In genomic region chr1:159890524-159890923, GRCm38 (mm10) we compare ENCODE assay signal across 25 mouse cellular contexts.
DNase-seq lines count a peak whose midpoint lies in the region; TF ChIP-seq lines count a peak whose summit lies in the region.
"Had no signal": no experiment of that assay in that cellular context is flagged by ENCODE, and none has a peak within 500 bp of the region (broad histone marks: within the 10 kb centered on the region; RNA-seq: fewer than 3 reads in every experiment).

No protein-coding gene starts in this region.

- H3K79me2 ChIP-seq in CH12.LX (replicated peaks; ENCODE audit: control insufficient read depth, extremely low read depth, insufficient read depth, poor library complexity, severe bottlenecking): no peaks in the 10 kb centered on the region

- H3K4me2 ChIP-seq in CH12.LX (ENCODE audit: insufficient read depth, low read depth, poor library complexity, severe bottlenecking): no peak overlapping the region
- H3K4me2 ChIP-seq: embryonic facial prominence, embryonic 12.5 days; forebrain, embryonic 15.5 days; heart, embryonic 15.5 days; hindbrain, embryonic 14.5 days; limb, embryonic 12.5 days; liver, embryonic 15.5 days; lung, embryonic 15.5 days; midbrain, embryonic 15.5 days had no signal

- in situ Hi-C loops in CH12.LX (cut with MboI; ENCODE audit: low pct_ligation_motif_present, low pct_unique_long_range_greater_than_20kb, low sequenced_read_pairs): loop anchor here (25.0 kb wide), 1 partner anchor 297 kb away; the partner anchor contains the start of gene Mrps14

- intact Hi-C loops in heart, postnatal 25 days (cut with DNase I): no loop called here

- 83% methylated on average over 5 of the region's 5 CpGs for WGBS in heart, embryonic 10.5 days

- H3K4me1 ChIP-seq in heart, embryonic 10.5 days: no peaks in the 10 kb centered on the region
- H3K4me1 ChIP-seq in CH12.LX (ENCODE audit: control insufficient read depth in 1 of 2, insufficient read depth in 2 of 2): peaks cover 12 to 19% of the 10 kb centered on the region in 2 experiments
- H3K4me1 ChIP-seq: embryonic facial prominence, embryonic 12.5 days; forebrain, embryonic 15.5 days; limb, embryonic 12.5 days; lung, embryonic 15.5 days; midbrain, embryonic 10.5 days; midbrain, embryonic 15.5 days had no signal

- peak; percentile 95 for DNase-seq in heart, adult 11 months
- no peak for DNase-seq in heart, embryonic 10.5 days (ENCODE audit: low spot score)
- DNase-seq in layer of hippocampus, adult 2 months (ENCODE audit: low spot score in 2 of 2): no peak
- no peak for DNase-seq in layer of hippocampus, adult 18-20 months (ENCODE audit: low spot score in 2 of 2)
- DNase-seq in CH12.LX (ENCODE audit: extremely low read depth): no peak
- DNase-seq in heart, postnatal 25 days (ENCODE audit: low spot score): peak; percentile 24
- no peak for DNase-seq in cerebellum, adult 8-10 months
- DNase-seq in B cell, adult 2 months: no peak
- DNase-seq: adrenal gland, adult 8-10 months; cerebellum, adult 9-10 months; cerebellum, postnatal 36 days; embryo, embryonic 11 days; kidney, adult 9 months; kidney, postnatal 10 days; right cerebral cortex, postnatal 4 days had no signal

- dilution Hi-C loops in CH12.LX (cut with MboI; ENCODE audit: extremely low pct_ligation_motif_present, extremely low pct_unique_long_range_greater_than_20kb, low sequenced_read_pairs): no loop called here

- H3K27ac ChIP-seq in heart, embryonic 10.5 days: no peak overlapping the region
- 0 out of 2 replicates have a peak overlapping the region, but pooled peaks have one; percentile 59 for H3K27ac ChIP-seq in layer of hippocampus, adult 2 months
- no peak overlapping the region for H3K27ac ChIP-seq in CH12.LX (ENCODE audit: insufficient read depth, low read depth)
- H3K27ac ChIP-seq: embryonic facial prominence, embryonic 12.5 days; forebrain, embryonic 10.5 days; forebrain, embryonic 15.5 days; heart, embryonic 15.5 days; hindbrain, embryonic 14.5 days; limb, embryonic 12.5 days; liver, embryonic 15.5 days; lung, embryonic 15.5 days; midbrain, embryonic 10.5 days; midbrain, embryonic 15.5 days had no signal

- no peaks in the 10 kb centered on the region for H3K9me3 ChIP-seq in heart, embryonic 10.5 days
- H3K9me3 ChIP-seq in CH12.LX (replicated peaks; ENCODE audit: low read length): no peaks in the 10 kb centered on the region
- H3K9me3 ChIP-seq: embryonic facial prominence, embryonic 12.5 days; forebrain, embryonic 10.5 days; forebrain, embryonic 15.5 days; heart, embryonic 15.5 days; limb, embryonic 12.5 days; liver, embryonic 15.5 days; lung, embryonic 15.5 days; midbrain, embryonic 10.5 days; midbrain, embryonic 15.5 days had no signal

- no peaks in the 10 kb centered on the region for H3K27me3 ChIP-seq in heart, embryonic 10.5 days (ENCODE audit: insufficient read depth, poor library complexity, severe bottlenecking)
- H3K27me3 ChIP-seq in CH12.LX (replicated peaks): peaks cover 2% of the 10 kb centered on the region
- H3K27me3 ChIP-seq: embryonic facial prominence, embryonic 12.5 days; forebrain, embryonic 15.5 days; heart, embryonic 15.5 days; limb, embryonic 12.5 days; liver, embryonic 15.5 days; lung, embryonic 15.5 days; midbrain, embryonic 15.5 days had no signal

- peak; percentile 37; the same call in 1 of the 2 replicates for TF ChIP-seq EP300 in CH12.LX (IDR thresholded peaks at IDR 0.05; ENCODE audit: low read length)

- no peaks in the 10 kb centered on the region for H3K36me3 ChIP-seq in heart, embryonic 10.5 days
- H3K36me3 ChIP-seq in CH12.LX (replicated peaks in 1 of 2; ENCODE audit: control insufficient read depth in 1 of 2, insufficient read depth in 1 of 2, low read length in 1 of 2): no peaks in the 10 kb centered on the region
- H3K36me3 ChIP-seq: embryonic facial prominence, embryonic 12.5 days; forebrain, embryonic 10.5 days; forebrain, embryonic 15.5 days; heart, embryonic 15.5 days; limb, embryonic 12.5 days; liver, embryonic 15.5 days; lung, embryonic 15.5 days; midbrain, embryonic 10.5 days; midbrain, embryonic 15.5 days had no signal

- no peak for TF ChIP-seq CTCF in layer of hippocampus, adult 2 months (conservative IDR thresholded peaks at IDR 0.05)
- no peak for TF ChIP-seq CTCF in CH12.LX (conservative IDR thresholded peaks at IDR 0.05 in 1 of 2, IDR thresholded peaks at IDR 0.05 in 1 of 2; ENCODE audit: low read depth in 2 of 2, low read length in 2 of 2)

- no peak for TF ChIP-seq RAD21 in CH12.LX (IDR thresholded peaks at IDR 0.05; ENCODE audit: low read depth, low read length)

- no peak overlapping the region for H3K4me3 ChIP-seq in heart, embryonic 10.5 days
- no peak overlapping the region for H3K4me3 ChIP-seq in layer of hippocampus, adult 2 months
- no peak overlapping the region for H3K4me3 ChIP-seq in CH12.LX (replicated peaks in 1 of 3; ENCODE audit: low read depth in 2 of 3, low read length in 2 of 3, poor library complexity in 1 of 3)
- H3K4me3 ChIP-seq: embryonic facial prominence, embryonic 12.5 days; forebrain, embryonic 10.5 days; forebrain, embryonic 15.5 days; heart, embryonic 15.5 days; limb, embryonic 12.5 days; liver, embryonic 15.5 days; lung, embryonic 15.5 days; midbrain, embryonic 10.5 days; midbrain, embryonic 15.5 days had no signal

- no peak for TF ChIP-seq POLR2A in CH12.LX (IDR thresholded peaks at IDR 0.05; ENCODE audit: low read depth, low read length)

- H3K9ac ChIP-seq in CH12.LX (ENCODE audit: insufficient read depth, low read depth): no peak overlapping the region
- H3K9ac ChIP-seq: embryonic facial prominence, embryonic 12.5 days; forebrain, embryonic 15.5 days; heart, embryonic 15.5 days; hindbrain, embryonic 14.5 days; limb, embryonic 12.5 days; liver, embryonic 15.5 days; lung, embryonic 15.5 days; midbrain, embryonic 15.5 days had no signal

TF ChIP-seq in CH12.LX, 34 proteins besides CTCF, POLR2A, EP300 and RAD21:
- TF ChIP-seq KAT2A (IDR thresholded peaks at IDR 0.05; ENCODE audit: insufficient replicate concordance, low read length) (no peak), MAZ (IDR thresholded peaks at IDR 0.05; ENCODE audit: low read depth, low read length) (no peak), HCFC1 (IDR thresholded peaks at IDR 0.05; ENCODE audit: low read depth, low read length) (no peak), POLR2AphosphoS2 (IDR thresholded peaks at IDR 0.05; ENCODE audit: low read depth, low read length) (no peak), ZC3H11A (IDR thresholded peaks at IDR 0.05; ENCODE audit: low read depth, low read length) (no peak), MEF2A (IDR thresholded peaks at IDR 0.05; ENCODE audit: borderline replicate concordance, low read depth, low read length) (no peak), ZMIZ1 (IDR thresholded peaks at IDR 0.05; ENCODE audit: low read depth, low read length) (no peak), E2F4 (IDR thresholded peaks at IDR 0.05; ENCODE audit: insufficient replicate concordance, low read depth, low read length) (no peak), JUN (IDR thresholded peaks at IDR 0.05; ENCODE audit: insufficient read depth, low read depth, low read length) (no peak), BHLHE40 (IDR thresholded peaks at IDR 0.05; ENCODE audit: low read depth, low read length) (no peak), CHD1 (IDR thresholded peaks at IDR 0.05; ENCODE audit: low read depth, low read length) (no peak), ETS1 (conservative IDR thresholded peaks at IDR 0.05; ENCODE audit: low read depth, low read length) (no peak), MAX (IDR thresholded peaks at IDR 0.05; ENCODE audit: low read length) (no peak)

Comparison
In these comparisons a context has a peak if more than half of its experiments do, and no peak if none do; other contexts are left out.
1. DNase-seq: peak in heart, adult 11 months (single experiment) and heart, postnatal 25 days (single experiment); none in heart, embryonic 10.5 days (single experiment), layer of hippocampus, adult 2 months (0 of 2), layer of hippocampus, adult 18-20 months (0 of 2), CH12.LX (single experiment), cerebellum, adult 8-10 months (single experiment) and B cell, adult 2 months (0 of 2).